Mouse (Mus musculus): Measurements from ENCODE around the gene Nat8f6.
"Not testable (repeated sequence)": the region's sequence is repeated elsewhere in the genome, so short reads cannot be mapped to it uniquely, and the experiment has no call there.

The Nat8f6 gene

DNA sequence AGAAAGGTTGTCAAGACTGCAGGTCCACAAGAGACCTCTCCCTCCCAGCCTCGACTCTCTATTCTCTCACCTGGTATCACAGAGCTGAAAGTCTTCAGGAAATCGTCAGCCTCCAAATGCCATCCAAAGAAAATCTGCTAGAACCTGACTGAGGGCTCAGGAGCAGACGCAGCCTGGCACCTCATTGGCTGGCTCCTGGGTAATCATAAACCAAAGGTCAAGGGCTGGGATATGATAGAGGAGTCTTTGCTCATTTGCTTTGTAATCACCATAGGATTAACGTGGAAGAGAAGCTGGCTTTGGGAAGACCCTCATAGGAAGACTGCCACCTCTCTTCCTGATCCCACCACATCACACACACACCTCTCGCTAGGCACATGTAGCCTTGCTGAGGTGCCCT is at the start of gene Nat8f6, which contains the start of gene Nat8f5:
Gene Nat8f6 (minus strand): TSS at position 118 of the 400 bp plus-strand sequence.
Gene Nat8f5 (minus strand): TSS at position 136 of the 400 bp plus-strand sequence.
- no peak for DNase-seq

DNA sequence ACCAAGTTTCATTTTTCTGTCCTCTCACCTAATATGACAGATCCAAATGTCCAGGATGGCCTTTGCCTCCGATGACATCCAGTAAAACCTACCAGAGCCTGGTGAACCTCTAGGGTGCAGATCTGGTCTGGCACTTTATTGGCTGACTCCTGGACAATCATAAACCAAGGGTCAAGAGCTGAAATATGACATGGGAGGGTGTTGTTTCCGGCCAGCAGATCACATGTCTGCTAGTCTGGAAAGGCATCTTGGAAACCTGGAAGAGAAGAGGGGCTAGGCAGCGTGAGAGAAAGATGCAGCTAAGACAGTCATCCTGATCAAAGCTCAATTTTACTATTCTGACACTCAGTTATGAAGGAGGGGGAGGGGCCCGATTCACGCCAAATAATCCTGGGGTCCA is 48.3 kb upstream of the Nat8f6 start, which contains the start of gene Nat8f2:
Gene Nat8f2 (minus strand): TSS at position 153 of the 400 bp plus-strand sequence.
- DNase-seq, result not testable (repeated sequence)

DNA sequence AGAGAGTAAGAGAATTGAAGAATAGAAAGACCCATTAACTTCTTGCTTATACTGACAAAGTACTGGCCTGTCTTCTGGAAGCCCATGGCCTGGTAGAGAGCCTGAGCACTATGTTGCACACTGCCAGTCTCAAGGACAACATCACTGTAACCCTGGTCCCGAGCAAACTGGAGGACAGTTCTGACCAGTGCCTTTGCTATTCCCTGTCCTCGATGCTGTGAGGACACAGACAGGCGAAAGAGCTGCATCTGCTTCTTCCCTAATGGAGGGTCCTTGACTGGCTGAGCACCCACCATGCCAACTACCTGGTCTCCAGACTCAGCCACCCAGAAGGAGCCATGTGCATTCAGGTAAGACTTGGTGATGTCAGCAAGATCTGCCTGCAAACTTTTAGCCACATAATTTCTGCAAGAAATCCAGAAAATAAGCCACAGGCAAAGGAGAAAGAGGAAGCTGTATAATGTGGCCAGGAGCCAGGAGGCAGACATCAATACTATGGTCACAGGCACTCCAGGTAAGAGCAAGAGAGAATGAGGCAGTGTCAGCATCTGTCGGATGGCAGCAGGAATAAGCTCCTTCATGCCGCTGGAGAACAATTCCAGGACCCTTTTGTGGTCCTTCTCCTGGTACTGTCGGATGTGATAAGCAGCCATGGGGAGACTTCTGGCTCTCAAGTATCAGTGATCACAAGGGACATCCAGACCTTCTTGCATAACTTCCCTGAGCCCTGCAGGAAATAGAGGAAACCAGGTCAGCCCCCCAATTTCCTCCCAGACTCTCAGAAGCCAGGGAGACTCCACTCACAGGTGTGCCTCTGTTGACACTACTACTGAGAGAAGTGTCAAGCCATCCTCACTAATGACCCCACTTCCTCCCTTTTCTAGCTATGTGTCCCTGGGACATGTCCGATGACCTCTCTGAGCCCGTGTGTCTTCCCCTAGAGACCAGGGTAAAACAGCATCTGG is 47.3 kb upstream of the Nat8f6 start:
- DNase-seq, result no peak

- not testable (repeated sequence) for DNase-seq
These were observed 46.2 kb upstream of the Nat8f6 start for GRCm38 (mm10) chr6:85866995-85867394.

DNA sequence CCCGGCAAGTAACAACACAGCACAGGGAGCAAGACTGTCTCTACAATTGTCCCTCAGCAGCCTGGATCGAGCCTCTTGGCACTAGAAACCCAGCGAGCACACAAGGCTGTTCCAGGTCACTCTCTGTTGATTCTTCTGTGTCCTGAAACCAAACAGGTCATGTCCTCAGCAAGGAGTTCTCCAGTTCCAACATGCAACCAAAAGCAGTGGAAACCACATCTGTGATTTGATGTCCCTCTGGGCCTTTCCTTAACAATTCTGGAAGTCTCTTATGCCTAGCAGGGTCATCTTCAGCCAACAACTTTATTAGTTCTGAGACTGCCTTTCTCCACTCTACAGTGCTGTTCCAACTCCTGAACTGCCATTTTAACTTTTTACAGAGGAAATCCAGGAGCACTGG is 45.4 kb upstream of the Nat8f6 start:
- not testable (repeated sequence) for DNase-seq

- not testable (repeated sequence) for DNase-seq
These were observed 44.3 kb upstream of the Nat8f6 start for GRCm38 (mm10) chr6:85864900-85865639.

DNA sequence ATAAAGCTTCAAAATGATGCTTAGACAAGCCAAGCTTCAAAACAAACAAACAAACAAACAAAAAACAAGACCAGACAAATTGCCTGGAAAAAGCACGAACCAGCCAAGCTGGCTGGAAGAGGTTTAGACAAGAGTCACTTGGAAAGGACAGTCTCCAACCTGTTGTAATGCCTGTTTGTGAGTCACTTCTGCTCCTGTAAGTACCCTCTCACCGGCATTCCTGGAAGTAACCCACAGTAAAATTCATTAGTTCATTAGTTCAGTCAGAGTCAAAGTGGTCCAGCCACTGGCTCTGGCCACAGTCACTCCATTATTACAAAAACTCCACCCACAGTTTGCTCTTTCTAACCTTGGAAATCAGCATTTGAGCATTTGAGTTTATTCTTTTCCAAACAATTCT is 43.1 kb upstream of the Nat8f6 start:
- no peak for DNase-seq

DNA sequence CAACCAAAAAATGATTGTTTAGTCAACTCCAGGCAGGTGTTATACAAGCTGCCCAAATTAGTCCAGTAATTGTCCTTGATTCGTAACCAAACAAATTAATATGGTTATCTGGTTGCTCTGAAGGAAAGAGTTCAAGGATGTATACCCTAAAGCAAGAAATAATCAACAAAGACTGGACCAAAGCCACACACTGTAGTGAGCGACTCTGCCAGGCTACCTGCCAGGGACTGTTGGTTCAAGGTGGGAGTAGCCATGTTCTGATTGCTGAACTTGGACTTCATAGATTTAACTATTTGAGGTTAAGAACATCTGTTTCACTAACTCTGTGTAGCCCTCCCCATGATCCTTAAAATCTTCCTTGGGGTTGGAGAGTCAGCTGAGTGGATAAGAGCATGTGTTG is 42.4 kb upstream of the Nat8f6 start:
- DNase-seq, result no peak

- no peak for DNase-seq
These were observed 41.8 kb upstream of the Nat8f6 start for GRCm38 (mm10) chr6:85862565-85862964.

- no peak for DNase-seq
These were observed 40.5 kb upstream of the Nat8f6 start for GRCm38 (mm10) chr6:85861247-85861646.

- no peak for DNase-seq
These were observed 35.5 kb upstream of the Nat8f6 start for GRCm38 (mm10) chr6:85856194-85856678.

GRCm38 (mm10) chr6:85853481-85853880 is 32.7 kb upstream of the Nat8f6 start:
- no peak for DNase-seq

DNA sequence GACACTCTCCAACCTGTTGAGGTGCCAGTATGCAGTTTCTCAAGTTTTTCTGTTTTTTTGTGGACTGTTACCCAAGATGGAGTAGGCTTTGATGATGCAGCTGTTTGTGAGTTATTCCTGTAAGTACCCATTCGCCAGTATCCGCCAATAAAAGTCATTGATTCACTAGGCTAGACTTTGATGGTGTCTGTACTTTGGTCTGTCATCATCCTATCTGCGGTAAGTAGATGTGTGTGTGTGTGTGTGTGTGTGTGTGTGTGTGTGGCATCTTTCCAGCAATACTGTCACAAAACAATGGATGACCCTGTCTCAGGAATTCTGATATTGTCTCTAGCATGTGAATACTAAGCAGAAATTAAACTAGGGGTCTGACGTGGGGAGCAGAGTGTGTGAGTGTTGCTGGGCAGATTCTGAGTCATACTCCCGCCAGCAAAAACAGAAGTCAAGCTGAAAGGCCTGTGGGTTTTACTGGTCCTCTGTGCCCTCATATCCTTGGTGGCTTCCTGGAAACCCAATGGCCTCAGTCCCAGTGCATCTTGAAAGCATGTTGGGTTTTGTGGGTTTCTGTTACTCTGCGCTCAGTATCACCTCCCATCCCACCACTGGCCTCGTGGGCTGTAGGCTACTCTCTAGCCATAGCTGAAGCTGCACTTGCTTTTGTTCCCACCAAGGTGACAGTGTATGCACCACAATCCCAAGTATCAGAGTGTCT is 30.5 kb upstream of the Nat8f6 start:
- DNase-seq, result no peak

DNA sequence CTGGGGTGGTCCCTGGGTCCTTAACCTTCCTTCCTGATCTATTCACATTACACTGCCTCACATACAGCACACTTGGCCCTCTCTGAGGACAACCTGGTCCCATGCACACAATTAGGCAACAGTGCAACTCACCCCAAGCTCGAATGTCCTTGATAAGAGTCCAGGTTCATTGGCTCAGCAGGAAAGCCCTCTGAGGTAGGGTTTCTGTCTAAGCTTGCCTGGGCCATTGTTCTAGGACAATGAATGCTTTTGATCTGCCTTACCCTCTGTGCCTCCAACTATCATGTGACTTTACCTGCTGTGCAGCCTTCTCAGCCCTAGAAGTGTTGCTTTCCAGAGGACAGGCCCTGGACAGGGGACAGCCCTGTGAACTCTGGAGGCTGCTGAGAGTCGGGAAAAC is 28.5 kb upstream of the Nat8f6 start:
- no peak for DNase-seq

DNA sequence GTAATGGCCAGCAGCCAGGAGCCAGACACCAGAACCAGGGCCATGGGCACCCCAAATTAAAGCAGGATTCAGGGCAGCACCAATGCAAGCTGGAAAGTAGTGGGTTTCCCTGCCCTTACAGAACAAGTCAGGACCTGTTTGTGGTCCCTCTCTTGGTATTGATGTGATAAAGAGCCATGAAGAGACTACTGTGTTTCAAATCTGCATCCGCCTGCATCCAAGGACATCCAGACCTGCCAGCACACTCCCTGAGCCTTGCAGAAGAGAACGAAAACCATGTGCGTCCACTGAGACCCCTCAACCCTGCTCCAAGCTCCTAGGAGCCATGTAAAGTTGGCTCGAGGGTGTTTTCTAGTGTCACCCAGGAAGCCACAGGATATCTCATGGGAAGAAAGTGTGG is 27.4 kb upstream of the Nat8f6 start:
- no peak for DNase-seq

DNA sequence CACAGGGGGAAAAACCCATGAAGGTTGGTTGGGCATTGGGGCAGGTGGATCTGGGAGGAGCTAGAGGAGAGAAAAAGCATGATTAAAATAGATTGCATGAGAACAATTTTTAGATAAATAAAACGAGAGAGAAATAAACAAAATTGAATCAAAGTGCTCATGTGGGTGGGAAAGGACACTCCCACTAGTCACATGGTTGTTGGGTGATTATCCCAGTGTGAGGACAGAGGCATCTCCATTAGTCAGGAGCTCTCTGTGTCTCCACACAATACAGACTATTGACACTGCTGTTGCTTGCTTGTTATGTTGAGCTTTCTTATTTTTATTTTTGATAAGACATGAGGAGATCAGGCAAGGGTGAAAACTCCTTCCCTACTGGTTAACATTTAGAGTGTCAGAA is 26.2 kb upstream of the Nat8f6 start:
- DNase-seq, result no peak

DNA sequence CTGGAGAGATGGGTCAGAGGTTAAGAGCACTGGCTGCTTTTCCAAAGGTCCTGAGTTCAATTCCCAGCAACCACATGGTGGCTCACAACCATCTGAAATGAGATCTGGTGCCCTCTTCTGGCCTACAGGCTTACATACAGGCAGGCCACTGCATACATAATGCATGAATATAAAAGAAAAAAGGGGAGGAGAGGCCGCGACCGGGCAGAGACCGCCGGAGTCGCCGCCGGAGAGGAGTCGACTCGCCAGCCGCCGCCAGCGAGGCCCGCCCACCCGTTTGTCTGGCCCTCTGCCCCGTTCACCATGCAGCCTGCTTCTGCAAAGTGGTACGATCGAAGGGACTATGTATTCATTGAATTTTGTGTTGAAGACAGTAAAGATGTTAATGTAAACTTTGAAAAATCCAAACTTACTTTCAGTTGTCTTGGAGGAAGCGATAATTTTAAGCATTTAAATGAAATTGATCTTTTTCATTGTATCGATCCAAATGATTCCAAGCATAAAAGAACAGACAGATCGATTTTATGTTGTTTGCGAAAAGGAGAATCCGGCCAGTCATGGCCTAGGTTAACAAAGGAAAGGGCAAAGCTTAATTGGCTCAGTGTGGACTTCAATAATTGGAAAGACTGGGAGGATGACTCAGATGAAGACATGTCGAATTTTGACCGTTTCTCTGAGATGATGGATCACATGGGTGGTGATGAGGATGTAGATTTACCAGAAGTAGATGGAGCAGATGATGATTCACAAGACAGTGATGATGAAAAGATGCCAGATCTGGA is 23.1 kb upstream of the Nat8f6 start:
- not testable (repeated sequence) for DNase-seq

DNA sequence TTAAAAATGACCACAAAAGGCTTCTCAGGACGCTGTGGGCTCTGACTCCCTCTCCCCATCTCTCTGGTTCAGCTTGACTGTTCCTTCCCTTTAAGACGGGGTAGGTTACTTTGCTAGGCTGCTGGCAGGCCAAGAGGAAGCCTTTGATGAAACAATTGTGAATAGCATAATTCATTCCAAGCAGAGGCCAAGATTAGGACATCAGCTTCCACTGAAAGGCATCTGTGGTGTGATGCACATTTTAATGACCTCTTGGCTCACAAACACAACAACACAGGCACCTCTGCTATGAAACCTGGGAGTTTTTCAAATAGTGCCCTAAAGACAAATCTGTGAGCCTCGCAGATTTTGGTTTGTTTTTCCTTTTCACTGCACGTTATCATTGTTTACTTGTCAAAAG is 19.2 kb upstream of the Nat8f6 start:
- no peak for DNase-seq

GRCm38 (mm10) chr6:85838674-85839073 is 17.9 kb upstream of the Nat8f6 start:
- DNase-seq, result no peak

DNA sequence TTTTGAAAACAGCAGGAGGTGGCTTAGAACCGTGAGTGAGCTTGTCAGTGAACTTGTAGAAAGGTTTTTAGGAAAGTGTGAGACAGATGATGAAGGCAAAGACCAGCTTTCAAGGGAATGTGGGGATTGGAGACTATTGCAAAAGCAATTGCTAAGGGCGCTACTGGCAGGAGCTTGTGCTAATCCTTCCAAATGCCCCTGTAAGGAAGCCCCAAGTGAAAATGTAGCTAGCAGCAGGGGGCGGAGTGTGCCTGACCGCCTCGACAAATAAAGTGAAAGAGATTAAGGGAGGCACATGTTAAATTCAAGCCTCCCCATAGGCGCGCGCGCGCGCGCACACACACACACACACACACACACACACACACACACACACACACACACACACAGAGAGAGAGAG is 16.6 kb upstream of the Nat8f6 start:
- DNase-seq, result peak; percentile 26

GRCm38 (mm10) chr6:85836827-85837226 is 16.1 kb upstream of the Nat8f6 start:
- peak; percentile 31 for DNase-seq

DNA sequence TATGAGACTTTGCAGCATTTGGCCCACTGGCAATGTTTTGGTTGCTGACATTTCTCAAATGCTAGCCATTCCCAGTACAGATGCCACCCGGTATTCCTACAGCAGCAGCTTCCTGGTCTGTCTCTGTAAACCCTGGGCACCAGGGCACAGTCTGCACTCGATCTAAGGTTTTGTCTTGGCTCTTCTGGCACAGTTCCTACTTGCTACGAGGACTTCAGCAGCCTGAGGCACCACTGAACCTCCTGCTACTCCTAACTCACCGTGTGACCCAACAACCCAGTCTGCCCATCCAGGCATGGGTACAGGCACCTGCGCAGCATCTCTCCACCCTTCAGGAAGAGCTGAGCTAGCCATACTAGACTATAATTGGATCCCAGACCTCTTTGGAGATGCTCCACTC is 15.3 kb upstream of the Nat8f6 start:
- not testable (repeated sequence) for DNase-seq

Data from thymus, postnatal 4 days (tissue).